Mouse (Mus musculus) thymus, adult 2 months (tissue): ENCODE data around the gene B3gat2. TPM values are rescaled to one million over a fixed set of nuclear protein-coding genes. Genes with fewer than 3 reads are reported as not detected.

ENCODE experiments used
- DNase-seq: peaks from one replicate; pipeline ENCODE4 v3.0.0; 2021
- H3K27ac ChIP-seq: fragments of 200-500 bp; 2 replicates; pipeline ENCODE4 v1.5.1; 2012; ENCODE audit warnings: low read length, control low read depth; ENCODE audit not compliant: control insufficient read depth, insufficient read depth
- H3K27me3 ChIP-seq: fragments of 200-500 bp; 2 replicates; pipeline ENCODE4 v1.6.1; 2012; ENCODE audit warnings: mild to moderate bottlenecking, low read length, moderate library complexity, mixed read lengths; ENCODE audit not compliant: control insufficient read depth, insufficient read depth
- H3K36me3 ChIP-seq: fragments of 200-500 bp; 2 replicates; pipeline ENCODE4 v1.6.1; 2012; ENCODE audit warnings: mild to moderate bottlenecking, low read length, moderate library complexity; ENCODE audit not compliant: control insufficient read depth, insufficient read depth
- H3K4me1 ChIP-seq: fragments of 200-500 bp; replicated peaks from 2 replicates; pipeline ENCODE4 v1.6.1; 2012; ENCODE audit warnings: low read length; ENCODE audit not compliant: control insufficient read depth, insufficient read depth
- H3K4me3 ChIP-seq: fragments of 200-500 bp; 2 replicates; pipeline ENCODE4 v1.5.1; 2012; ENCODE audit warnings: mild to moderate bottlenecking, low read length, control low read depth, moderate library complexity; ENCODE audit not compliant: control insufficient read depth, insufficient read depth
- CTCF ChIP-seq: fragments of 200-500 bp; IDR thresholded peaks from 2 replicates; pipeline ENCODE4 v1.5.1; 2012; ENCODE audit warnings: mild to moderate bottlenecking, control low read depth, low read length, moderate library complexity, borderline replicate concordance; ENCODE audit not compliant: control insufficient read depth, poor library complexity, insufficient read depth; ENCODE audit errors: extremely low read depth
- POLR2A ChIP-seq: fragments of 200-500 bp; IDR thresholded peaks from 2 replicates; pipeline ENCODE4 v1.6.1; 2012; ENCODE audit warnings: mild to moderate bottlenecking, low read length, control low read depth, moderate library complexity; ENCODE audit not compliant: control insufficient read depth, poor library complexity, insufficient read depth; ENCODE audit errors: extremely low read depth
- WGBS: fragments of 180-500 bp; shearing (Covaris S2); methylation state at CpG from one replicate; pipeline ENCODE4 v1.1.7; 2018; 5-methylcytosine and 5-hydroxymethylcytosine counted together
- polyA plus RNA-seq: library from polyadenylated mRNA; depleted of rRNA; stranded (reverse); fragments of >200 nt; gene quantifications from 2 replicates; pipeline ENCODE4 v1.2.3, GENCODE M21; 2012

B3gat2 gene
- polyA plus RNA-seq, 1 experiment = 0.19 TPM

- Histone ChIP-seq H3K27me3 (no peaks in the 10 kb centered on the region), H3K4me3 (no peak overlapping the region), H3K4me1 (no peaks in the 10 kb centered on the region), H3K36me3 (no peaks in the 10 kb centered on the region), H3K27ac (no peak overlapping the region)
- 42% methylated on average over 13 of the region's 13 CpGs for WGBS
- TF ChIP-seq POLR2A (no peak), CTCF (peak; percentile 37; the same call in 1 of the 2 replicates)
- peak; percentile 29 for DNase-seq
These were observed 65.6 kb downstream of the B3gat2 start for GRCm38 (mm10) chr1:23826887-23827758.

- no peak overlapping the region for H3K4me3 ChIP-seq
- 74% methylated on average over 7 of the region's 7 CpGs for WGBS
- TF ChIP-seq CTCF = no peak
- TF ChIP-seq POLR2A = no peak
- H3K27ac ChIP-seq = no peak overlapping the region
- no peaks in the 10 kb centered on the region for H3K27me3 ChIP-seq
- DNase-seq = no peak
- H3K36me3 ChIP-seq = no peaks in the 10 kb centered on the region
- no peaks in the 10 kb centered on the region for H3K4me1 ChIP-seq
These were observed 72.7 kb downstream of the B3gat2 start for GRCm38 (mm10) chr1:23834246-23834645.

- no peak for DNase-seq
- Histone ChIP-seq H3K4me1 (no peaks in the 10 kb centered on the region), H3K27ac (no peak overlapping the region), H3K36me3 (no peaks in the 10 kb centered on the region), H3K4me3 (no peak overlapping the region), H3K27me3 (no peaks in the 10 kb centered on the region)
- TF ChIP-seq CTCF (no peak), POLR2A (no peak)
- WGBS = 74% methylated on average over 9 of the region's 9 CpGs
These were observed 73.3 kb downstream of the B3gat2 start for GRCm38 (mm10) chr1:23834819-23835218.

- Histone ChIP-seq H3K4me3 (no peak overlapping the region), H3K27me3 (no peaks in the 10 kb centered on the region), H3K27ac (no peak overlapping the region), H3K36me3 (no peaks in the 10 kb centered on the region), H3K4me1 (no peaks in the 10 kb centered on the region)
- DNase-seq = no peak
- no peak for TF ChIP-seq POLR2A
- no peak for TF ChIP-seq CTCF
- 69% methylated on average over 4 of the region's 4 CpGs for WGBS
These were observed 75.1 kb downstream of the B3gat2 start for GRCm38 (mm10) chr1:23836630-23837029.

GRCm38 (mm10) chr1:23840924-23841323 is 79.4 kb downstream of the B3gat2 start:
- no peak for DNase-seq
- TF ChIP-seq POLR2A = no peak
- H3K27me3 ChIP-seq = no peaks in the 10 kb centered on the region
- H3K4me1 ChIP-seq = no peaks in the 10 kb centered on the region
- no peak overlapping the region for H3K4me3 ChIP-seq
- no peak overlapping the region for H3K27ac ChIP-seq
- H3K36me3 ChIP-seq = peaks cover 6% of the 10 kb centered on the region

GRCm38 (mm10) chr1:23842629-23843028 is 81.1 kb downstream of the B3gat2 start:
- Histone ChIP-seq H3K27ac (no peak overlapping the region), H3K4me1 (no peaks in the 10 kb centered on the region), H3K27me3 (no peaks in the 10 kb centered on the region), H3K4me3 (no peak overlapping the region), H3K36me3 (peaks cover 12% of the 10 kb centered on the region)
- TF ChIP-seq CTCF = no peak
- TF ChIP-seq POLR2A = no peak
- no peak for DNase-seq
- WGBS = 88% methylated on average over 3 of the region's 3 CpGs
